Comparison of ENCODE assay signal across 8 mouse cellular contexts in the genomic region with DNA sequence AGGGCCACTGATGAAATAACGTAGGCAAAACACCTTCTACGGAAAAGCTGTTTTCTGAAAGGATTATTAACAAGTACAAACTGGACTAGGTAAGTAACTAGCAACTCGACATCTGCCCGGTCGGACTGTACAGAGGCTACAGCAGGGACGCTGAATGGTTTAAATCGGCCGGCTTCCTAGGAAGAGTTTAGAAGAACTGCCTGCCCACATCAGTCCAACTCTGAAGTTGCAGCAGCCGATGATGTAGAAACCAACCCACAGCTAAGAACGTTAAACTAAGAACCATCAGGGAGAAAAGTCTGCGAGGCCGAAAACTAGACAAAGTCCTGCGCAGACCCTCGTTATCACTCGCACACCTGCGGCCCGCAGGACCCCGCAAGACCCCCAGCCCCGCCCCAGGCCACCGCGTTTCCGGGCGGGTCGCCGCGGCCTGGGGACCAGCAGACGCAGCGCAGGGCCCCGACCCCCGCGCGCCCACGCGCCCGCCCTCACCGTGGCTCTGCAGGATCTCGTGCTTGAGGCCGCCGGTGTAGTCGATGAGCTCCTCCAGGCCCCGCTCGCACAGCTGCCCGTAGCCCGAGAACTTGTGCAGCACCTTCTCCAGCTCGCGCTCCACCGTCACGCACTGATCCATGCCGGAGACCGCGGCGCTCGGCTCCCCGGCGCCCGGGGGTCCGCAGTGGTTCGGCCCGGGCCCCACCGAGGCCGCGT. TPM values are rescaled to one million over a fixed set of nuclear protein-coding genes. Genes with fewer than 3 reads are reported as not detected.
DNase-seq lines count a peak whose midpoint lies in the region; ATAC-seq and TF ChIP-seq lines count a peak whose summit lies in the region.

No protein-coding gene starts in this region.

- peak overlapping the region; percentile 65 to 88 for H3K4me3 ChIP-seq in MEL (ENCODE audit: control insufficient read depth in 1 of 2, insufficient read depth in 1 of 2, low read depth in 2 of 2, low read length in 2 of 2)
- H3K4me3 ChIP-seq in brown adipose tissue, adult 24 weeks (ENCODE audit: insufficient read depth, low read depth, low read length): peak overlapping the region; percentile 81
- peak overlapping the region; percentile 95 for H3K4me3 ChIP-seq in forebrain, postnatal 0 days (ENCODE audit: low read depth, low read length)
- peak overlapping the region; percentile 93 for H3K4me3 ChIP-seq in hindbrain, embryonic 14.5 days (replicated peaks; ENCODE audit: low read length)

- no peak for TF ChIP-seq RAD21 in MEL (IDR thresholded peaks at IDR 0.05; ENCODE audit: low read depth, low read length)

- peak overlapping the region; percentile 20; the same call in 1 of the 2 replicates for H3K27ac ChIP-seq in MEL (ENCODE audit: control insufficient read depth, low read depth, low read length)
- H3K27ac ChIP-seq in brown adipose tissue, adult 24 weeks (replicated peaks; ENCODE audit: low read depth, low read length): peak overlapping the region; percentile 28; the same call in 1 of the 2 replicates
- H3K27ac ChIP-seq in forebrain, postnatal 0 days (ENCODE audit: low read depth, low read length): peak overlapping the region; percentile 97
- H3K27ac ChIP-seq in hindbrain, embryonic 14.5 days: peak overlapping the region; percentile 94

- intact Hi-C loops in left cerebral cortex, postnatal 10 days (cut with DNase I): loop anchor here (1.0 to 10.0 kb wide), 2 partner anchors 55 to 365 kb away; no protein-coding TSS in a partner anchor

- H3K9ac ChIP-seq in MEL (ENCODE audit: control insufficient read depth, low read depth, low read length, poor library complexity, severe bottlenecking): peak overlapping the region; percentile 73
- peak overlapping the region; percentile 88 for H3K9ac ChIP-seq in forebrain, postnatal 0 days
- peak overlapping the region; percentile 90 for H3K9ac ChIP-seq in hindbrain, embryonic 14.5 days

- peak; percentile 59 for DNase-seq in MEL (ENCODE audit: low read depth, low spot score)
- peak; percentile 51 for DNase-seq in forebrain, postnatal 0 days
- peak; percentile 29 for DNase-seq in hindbrain, embryonic 14.5 days (ENCODE audit: low spot score)
- peak; percentile 30 to 80 for DNase-seq in left cerebral cortex, postnatal 10 days (ENCODE audit: extremely low spot score in 1 of 2, low spot score in 2 of 2)
- DNase-seq in mesoderm, embryonic 11.5 days (ENCODE audit: low read depth, low spot score): peak; percentile 53
- peak; percentile 30 to 52 for DNase-seq in spleen, postnatal 14 days (ENCODE audit: low spot score in 2 of 2)

- H3K79me2 ChIP-seq in MEL (ENCODE audit: control insufficient read depth, insufficient read depth, low read length, poor library complexity): peaks cover 29% of the 10 kb centered on the region

- TF ChIP-seq POLR2A in MEL (IDR thresholded peaks at IDR 0.05; ENCODE audit: control insufficient read depth in 1 of 2, insufficient read depth in 1 of 2, low read depth in 1 of 2, low read length in 2 of 2, poor library complexity in 1 of 2): no peak

- H3K4me2 ChIP-seq in forebrain, postnatal 0 days (ENCODE audit: low read depth): peak overlapping the region; percentile 82
- peak overlapping the region; percentile 61 for H3K4me2 ChIP-seq in hindbrain, embryonic 14.5 days (replicated peaks)

- peaks cover 15 to 30% of the 10 kb centered on the region in 2 experiments for H3K4me1 ChIP-seq in MEL (ENCODE audit: control insufficient read depth in 1 of 2, insufficient read depth in 2 of 2, low read length in 2 of 2)
- peaks cover 19% of the 10 kb centered on the region; the same call in 1 of the 2 replicates for H3K4me1 ChIP-seq in brown adipose tissue, adult 24 weeks (ENCODE audit: control insufficient read depth, insufficient read depth, insufficient read length, low read length)
- H3K4me1 ChIP-seq in forebrain, postnatal 0 days (ENCODE audit: insufficient read depth): peaks cover 33% of the 10 kb centered on the region
- peaks cover 31% of the 10 kb centered on the region for H3K4me1 ChIP-seq in hindbrain, embryonic 14.5 days (replicated peaks; ENCODE audit: control insufficient read depth, insufficient read depth, low read length)

- no peaks in the 10 kb centered on the region for H3K27me3 ChIP-seq in MEL (ENCODE audit: control insufficient read depth in 1 of 2, insufficient read depth in 2 of 2, low read length in 2 of 2)
- H3K27me3 ChIP-seq in forebrain, postnatal 0 days (ENCODE audit: insufficient read depth, low read length): no peaks in the 10 kb centered on the region
- H3K27me3 ChIP-seq in hindbrain, embryonic 14.5 days (ENCODE audit: control insufficient read depth, insufficient read depth, low read length): no peaks in the 10 kb centered on the region

- WGBS in forebrain, postnatal 0 days: under 1% methylated on average over 62 of the region's 62 CpGs
- WGBS in hindbrain, embryonic 14.5 days: under 1% methylated on average over 62 of the region's 62 CpGs

- no peak for TF ChIP-seq EP300 in MEL (IDR thresholded peaks at IDR 0.05; ENCODE audit: low read depth in 1 of 2, low read length in 2 of 2)

- peaks cover 0 to 29% of the 10 kb centered on the region in 2 experiments; a peak in 2 of 4 replicates for H3K36me3 ChIP-seq in MEL (ENCODE audit: control insufficient read depth in 1 of 2, insufficient read depth in 2 of 2, low read length in 2 of 2)
- H3K36me3 ChIP-seq in forebrain, postnatal 0 days (ENCODE audit: insufficient read depth): no peaks in the 10 kb centered on the region
- H3K36me3 ChIP-seq in hindbrain, embryonic 14.5 days (replicated peaks; ENCODE audit: control insufficient read depth, insufficient read depth): no peaks in the 10 kb centered on the region

- no peaks in the 10 kb centered on the region for H3K9me3 ChIP-seq in MEL (replicated peaks; ENCODE audit: insufficient read depth, low read length)
- no peaks in the 10 kb centered on the region for H3K9me3 ChIP-seq in forebrain, postnatal 0 days (ENCODE audit: low read length)
- no peaks in the 10 kb centered on the region for H3K9me3 ChIP-seq in hindbrain, embryonic 14.5 days (ENCODE audit: control insufficient read depth, low read length)

- no peak; the same call in 1 of the 2 replicates for ATAC-seq in forebrain, postnatal 0 days
- ATAC-seq in hindbrain, embryonic 14.5 days (ENCODE audit: low FRiP score): no peak; the same call in 1 of the 2 replicates
- ATAC-seq in megakaryocyte progenitor cell, adult 5-6 weeks (replicated peaks; ENCODE audit: poor library complexity): no peak

- TF ChIP-seq CTCF in MEL (IDR thresholded peaks at IDR 0.05 in 2 of 3, conservative IDR thresholded peaks at IDR 0.05 in 1 of 3; ENCODE audit: control insufficient read depth in 1 of 3, insufficient read depth in 1 of 3, low read depth in 2 of 3, low read length in 3 of 3, poor library complexity in 1 of 3, severe bottlenecking in 1 of 3): no peak
- no peak for TF ChIP-seq CTCF in forebrain, postnatal 0 days (IDR thresholded peaks at IDR 0.05; ENCODE audit: low read depth)

TF ChIP-seq in MEL, 35 proteins besides CTCF, POLR2A, EP300 and RAD21:
- no peak for TF ChIP-seq SIN3A (IDR thresholded peaks at IDR 0.05; ENCODE audit: low read length)
- no peak for TF ChIP-seq SMC3 (IDR thresholded peaks at IDR 0.05; ENCODE audit: low read depth, low read length)
- no peak for TF ChIP-seq ELF1 (IDR thresholded peaks at IDR 0.05; ENCODE audit: low read depth, low read length)
- no peak for TF ChIP-seq KAT2A (conservative IDR thresholded peaks at IDR 0.05; ENCODE audit: low read depth, low read length)
- no peak for TF ChIP-seq MYB (IDR thresholded peaks at IDR 0.05; ENCODE audit: low read depth, low read length)
- no peak for TF ChIP-seq POLR2AphosphoS5 (IDR thresholded peaks at IDR 0.05; ENCODE audit: borderline replicate concordance, low read depth, low read length)
- no peak for TF ChIP-seq ZMIZ1 (IDR thresholded peaks at IDR 0.05; ENCODE audit: low read depth, low read length)
- TF ChIP-seq RCOR1 (IDR thresholded peaks at IDR 0.05; ENCODE audit: low read depth, low read length): no peak
- no peak for TF ChIP-seq HCFC1 (IDR thresholded peaks at IDR 0.05; ENCODE audit: low read depth, low read length)

RNA-seq across cellular contexts. Expression of a gene that starts 0.8 kb away (rescaled TPM):
- 22.2 and 22.6 TPM in 2 replicates for total RNA-seq in MEL (2012; rRNA removed)
- 100 to 1,000 TPM in 1 of 2 experiments, 10 to 100 TPM in 1; 23.3 to 497 TPM for polyA plus RNA-seq in MEL (2012; ENCODE audit: insufficient read depth in 1 of 2, insufficient read length in 2 of 2, low read depth in 1 of 2, low replicate concordance in 2 of 2, missing spikeins in 1 of 2)
- polyA plus RNA-seq in brown adipose tissue, adult 24 weeks (2012; ENCODE audit: insufficient read depth, insufficient read length, missing spikeins): 38.1 and 48.0 TPM in 2 replicates
- total RNA-seq in forebrain, postnatal 0 days (2014; rRNA removed): 45.6 and 55.6 TPM in 2 replicates
- polyA plus RNA-seq in forebrain, postnatal 0 days (2015; fragmentation: Nextera tagmentation; extraction: Ambion mirVana): 5.3 and 6.4 TPM in 2 replicates
- polyA plus RNA-seq in hindbrain, embryonic 14.5 days (2014; fragmentation: Nextera tagmentation; extraction: Ambion mirVana): 5.8 TPM in 2 replicates
- total RNA-seq in left cerebral cortex, postnatal 10 days (2021): 10 to 100 TPM; 74.8 to 76.3 TPM
- 35.1 and 39.9 TPM in 2 replicates for total RNA-seq in megakaryocyte progenitor cell, adult 5-6 weeks (2015)
- 37.9 and 46.7 TPM in 2 replicates for total RNA-seq in megakaryocyte progenitor cell, adult 5-6 weeks (2017)

RNA-seq across cellular contexts. Expression of a gene that starts 54.0 kb away (rescaled TPM):
- total RNA-seq in MEL (2012; rRNA removed): 3.3 and 3.9 TPM in 2 replicates
- polyA plus RNA-seq in MEL (2012; ENCODE audit: insufficient read depth in 1 of 2, insufficient read length in 2 of 2, low read depth in 1 of 2, low replicate concordance in 2 of 2, missing spikeins in 1 of 2): 1 to 10 TPM in 1 of 2 experiments, not detected in 1; 4.9 TPM
- polyA plus RNA-seq in brown adipose tissue, adult 24 weeks (2012; ENCODE audit: insufficient read depth, insufficient read length, missing spikeins): 12.8 and 17.1 TPM in 2 replicates
- 34.5 and 41.0 TPM in 2 replicates for total RNA-seq in forebrain, postnatal 0 days (2014; rRNA removed)
- 15.6 and 21.3 TPM in 2 replicates for polyA plus RNA-seq in forebrain, postnatal 0 days (2015; fragmentation: Nextera tagmentation; extraction: Ambion mirVana)
- 31.1 and 35.8 TPM in 2 replicates for polyA plus RNA-seq in hindbrain, embryonic 14.5 days (2014; fragmentation: Nextera tagmentation; extraction: Ambion mirVana)
- total RNA-seq in left cerebral cortex, postnatal 10 days (2021): 10 to 100 TPM; 54.4 to 56.0 TPM
- 11.7 and 14.9 TPM in 2 replicates for total RNA-seq in megakaryocyte progenitor cell, adult 5-6 weeks (2015)
- 10.8 and 12.4 TPM in 2 replicates for total RNA-seq in megakaryocyte progenitor cell, adult 5-6 weeks (2017)

Comparison
In these comparisons a context has a peak if more than half of its experiments do, and no peak if none do; other contexts are left out.
1. H3K27ac ChIP-seq: peak in every context shown above with its lines; median percentile 97 in forebrain, postnatal 0 days; 94 in hindbrain, embryonic 14.5 days; 28 in brown adipose tissue, adult 24 weeks; 20 in MEL.